Mouse (Mus musculus) liver, postnatal 0 days (tissue): ENCODE measurements around the gene Tbxa2r.

Experiments used
- CTCF ChIP-seq: sonication (generic); IDR thresholded peaks from 2 replicates; pipeline ENCODE4 v1.5.1; 2016; ENCODE audit warnings: antibody characterized with exemption, low read depth
- EP300 ChIP-seq: IDR thresholded peaks from 2 replicates; pipeline ENCODE4 v1.6.1; 2016; ENCODE audit warnings: antibody characterized with exemption, low read depth, mild to moderate bottlenecking

- no peak for TF ChIP-seq CTCF
- TF ChIP-seq EP300 = 0 out of 2 replicates have a peak, but pooled peaks have one; percentile 10
Measured at GRCm38 (mm10) chr10:81351678-81352291, 23.3 kb downstream of the Tbxa2r start.
